Mouse (Mus musculus): ENCODE measurements at regions not wholly inside any gene's neighbourhood (a gene's known extent, or its start where the extent isn't known, plus 50 kb on each side); places are given as distances from the start of the nearest gene placed in this dataset.

- no peak for TF ChIP-seq CTCF (IDR thresholded peaks at IDR 0.05; ENCODE audit: extremely low read depth, insufficient read length, insufficient replicate concordance, low read depth, low read length)
- TF ChIP-seq POLR2A (IDR thresholded peaks at IDR 0.05; ENCODE audit: low read depth, low read length), result no peak
Observed at GRCm38 (mm10) chr15:27304256-27304655, 162.2 kb upstream of the Ank start.

Data from small intestine, adult 2 months (tissue).